Mouse (Mus musculus) intestine, embryonic 14.5 days (tissue): ENCODE measurements around the gene Vsir. TPM values are rescaled to one million over a fixed set of nuclear protein-coding genes. Genes with fewer than 3 reads are reported as not detected.

Experiments
- ATAC-seq: fragments of 200-750 bp; cut with Nextera tagmentation; replicated peaks from 2 replicates; pipeline ENCODE4 v1.8.0; 2017; ENCODE audit warnings: low read depth, moderate number of reproducible peaks, moderate TSS enrichment, moderate library complexity; ENCODE audit not compliant: low FRiP score, low TSS enrichment
- DNase-seq: peaks from one replicate; pipeline ENCODE4 v3.0.0-alpha.2; 2018; ENCODE audit warnings: low spot score
- H3K27ac ChIP-seq: fragments of 300-500 bp; sonication (generic); 2 replicates; pipeline ENCODE4 v1.5.1; 2014; ENCODE audit warnings: low read depth, mild to moderate bottlenecking, control low read depth
- H3K27me3 ChIP-seq: fragments of 300-500 bp; sonication (generic); replicated peaks from 2 replicates; pipeline ENCODE4 v1.6.1; 2014; ENCODE audit warnings: low read length, control low read depth; ENCODE audit not compliant: control insufficient read depth, insufficient read depth
- H3K36me3 ChIP-seq: fragments of 300-500 bp; sonication (generic); 2 replicates; pipeline ENCODE4 v1.6.1; 2014; ENCODE audit warnings: low read length, control low read depth; ENCODE audit not compliant: control insufficient read depth, insufficient read depth
- H3K4me1 ChIP-seq: fragments of 300-500 bp; sonication (generic); replicated peaks from 2 replicates; pipeline ENCODE4 v1.6.1; 2014; ENCODE audit warnings: low read length, control low read depth, mixed read lengths; ENCODE audit not compliant: control insufficient read depth, insufficient read depth
- H3K4me2 ChIP-seq: fragments of 300-500 bp; sonication (generic); 2 replicates; pipeline ENCODE4 v1.6.1; 2014; ENCODE audit warnings: low read length
- H3K4me3 ChIP-seq: fragments of 300-500 bp; sonication (generic); 2 replicates; pipeline ENCODE4 v1.5.1; 2014; ENCODE audit warnings: low read depth, low read length, control low read depth, mixed read lengths
- H3K9ac ChIP-seq: fragments of 300-500 bp; sonication (generic); 2 replicates; pipeline ENCODE4 v1.6.1; 2014; ENCODE audit warnings: mild to moderate bottlenecking, low read length
- H3K9me3 ChIP-seq: fragments of 300-500 bp; sonication (generic); 2 replicates; pipeline ENCODE4 v1.6.1; 2016; ENCODE audit warnings: low read length, control low read depth; ENCODE audit not compliant: control insufficient read depth
- WGBS: fragments of 180-500 bp; shearing (Covaris S2); extraction: QIAGEN DNeasy Blood & Tissue Kit; methylation state at CpG from one replicate; pipeline ENCODE4 v1.1.7; 2014; 5-methylcytosine and 5-hydroxymethylcytosine counted together
- polyA plus RNA-seq: library from polyadenylated mRNA; unstranded; fragments of >200 nt; fragmentation: Nextera tagmentation; extraction: Ambion mirVana; gene quantifications from 2 replicates; pipeline ENCODE4 v1.2.1, GENCODE M21; 2014

The Vsir gene
- polyA plus RNA-seq, 1 experiment from 2014 or later, result 6.1 TPM

- WGBS, result 62% methylated on average over 7 of the region's 7 CpGs
- no peak within 1 kb of the TSS for H3K27ac ChIP-seq
- H3K4me2 ChIP-seq, result no peak within 1 kb of the TSS
- H3K4me1 ChIP-seq, result no peaks in the 10 kb centered on the region
- H3K4me3 ChIP-seq, result no peak within 1 kb of the TSS
- H3K9me3 ChIP-seq, result no peaks in the 10 kb centered on the region
- H3K9ac ChIP-seq, result no peak within 1 kb of the TSS
- H3K27me3 ChIP-seq, result no peaks in the 10 kb centered on the region
- ATAC-seq, result no peak
- no peak for DNase-seq
- H3K36me3 ChIP-seq, result no peaks in the 10 kb centered on the region
These were observed 52.8 kb downstream of the Vsir start, which contains the start of gene Gm17455 for GRCm38 (mm10) chr10:60399449-60399848. TSS of gene Gm17455 (plus strand) at chr10:60399726.

GRCm38 (mm10) chr10:60400507-60401295, 54.0 kb downstream of the Vsir start:
- ATAC-seq, result no peak
- Histone ChIP-seq H3K4me2 (no peak overlapping the region), H3K36me3 (no peaks in the 10 kb centered on the region), H3K4me3 (no peak overlapping the region), H3K27ac (no peak overlapping the region), H3K9ac (no peak overlapping the region), H3K4me1 (no peaks in the 10 kb centered on the region), H3K27me3 (no peaks in the 10 kb centered on the region), H3K9me3 (no peaks in the 10 kb centered on the region)
- 71% methylated on average over 11 of the region's 11 CpGs for WGBS
- no peak for DNase-seq

GRCm38 (mm10) chr10:60405460-60406177, 59.0 kb downstream of the Vsir start:
- Histone ChIP-seq H3K4me1 (no peaks in the 10 kb centered on the region), H3K9ac (no peak overlapping the region), H3K9me3 (no peaks in the 10 kb centered on the region), H3K27me3 (no peaks in the 10 kb centered on the region), H3K27ac (no peak overlapping the region), H3K36me3 (no peaks in the 10 kb centered on the region), H3K4me3 (no peak overlapping the region), H3K4me2 (no peak overlapping the region)
- DNase-seq (no peak), ATAC-seq (no peak)
- 46% methylated on average over 7 of the region's 7 CpGs for WGBS

GRCm38 (mm10) chr10:60407831-60408230, 61.2 kb downstream of the Vsir start:
- no peaks in the 10 kb centered on the region for H3K36me3 ChIP-seq
- WGBS, result 6% methylated on average over 5 of the region's 5 CpGs
- DNase-seq (peak; percentile 92), ATAC-seq (no peak; the same call in 1 of the 2 replicates)
- H3K9me3 ChIP-seq, result no peaks in the 10 kb centered on the region
- H3K27me3 ChIP-seq, result no peaks in the 10 kb centered on the region
- no peak overlapping the region for H3K9ac ChIP-seq
- H3K4me1 ChIP-seq, result no peaks in the 10 kb centered on the region
- no peak overlapping the region for H3K4me2 ChIP-seq
- no peak overlapping the region for H3K4me3 ChIP-seq
- no peak overlapping the region for H3K27ac ChIP-seq

- Histone ChIP-seq H3K4me1 (no peaks in the 10 kb centered on the region), H3K9me3 (no peaks in the 10 kb centered on the region), H3K36me3 (no peaks in the 10 kb centered on the region), H3K27ac (no peak overlapping the region), H3K27me3 (no peaks in the 10 kb centered on the region), H3K9ac (no peak overlapping the region), H3K4me3 (no peak overlapping the region), H3K4me2 (no peak overlapping the region)
- ATAC-seq (no peak), DNase-seq (peak; percentile 62)
- WGBS, result 25% methylated on average over 5 of the region's 5 CpGs
These were observed 65.1 kb downstream of the Vsir start for GRCm38 (mm10) chr10:60411794-60412193.

- WGBS, result 89% methylated on average over 2 of the region's 2 CpGs
- Histone ChIP-seq H3K4me1 (no peaks in the 10 kb centered on the region), H3K4me2 (no peak overlapping the region), H3K9me3 (no peaks in the 10 kb centered on the region), H3K36me3 (no peaks in the 10 kb centered on the region), H3K27ac (no peak overlapping the region), H3K4me3 (no peak overlapping the region), H3K27me3 (no peaks in the 10 kb centered on the region), H3K9ac (no peak overlapping the region)
- ATAC-seq (no peak), DNase-seq (no peak)
These were observed 67.1 kb downstream of the Vsir start for GRCm38 (mm10) chr10:60413756-60414155.

GRCm38 (mm10) chr10:60417041-60417440, 70.4 kb downstream of the Vsir start:
- H3K4me1 ChIP-seq, result no peaks in the 10 kb centered on the region
- H3K27ac ChIP-seq, result no peak overlapping the region
- no peak overlapping the region for H3K4me3 ChIP-seq
- no peaks in the 10 kb centered on the region for H3K9me3 ChIP-seq
- ATAC-seq (no peak), DNase-seq (no peak)
- H3K4me2 ChIP-seq, result no peak overlapping the region
- H3K27me3 ChIP-seq, result no peaks in the 10 kb centered on the region
- 87% methylated on average over 2 of the region's 2 CpGs for WGBS
- no peaks in the 10 kb centered on the region for H3K36me3 ChIP-seq
- H3K9ac ChIP-seq, result no peak overlapping the region

GRCm38 (mm10) chr10:60418137-60418536, 71.5 kb downstream of the Vsir start:
- Histone ChIP-seq H3K9ac (no peak overlapping the region), H3K27me3 (no peaks in the 10 kb centered on the region), H3K27ac (no peak overlapping the region), H3K4me2 (no peak overlapping the region), H3K4me1 (no peaks in the 10 kb centered on the region), H3K4me3 (no peak overlapping the region), H3K36me3 (no peaks in the 10 kb centered on the region), H3K9me3 (no peaks in the 10 kb centered on the region)
- WGBS, result 12% methylated on average over 3 of the region's 3 CpGs
- ATAC-seq (peak; percentile 34; the same call in 1 of the 2 replicates), DNase-seq (peak; percentile 89)
